In the genomic region with DNA sequence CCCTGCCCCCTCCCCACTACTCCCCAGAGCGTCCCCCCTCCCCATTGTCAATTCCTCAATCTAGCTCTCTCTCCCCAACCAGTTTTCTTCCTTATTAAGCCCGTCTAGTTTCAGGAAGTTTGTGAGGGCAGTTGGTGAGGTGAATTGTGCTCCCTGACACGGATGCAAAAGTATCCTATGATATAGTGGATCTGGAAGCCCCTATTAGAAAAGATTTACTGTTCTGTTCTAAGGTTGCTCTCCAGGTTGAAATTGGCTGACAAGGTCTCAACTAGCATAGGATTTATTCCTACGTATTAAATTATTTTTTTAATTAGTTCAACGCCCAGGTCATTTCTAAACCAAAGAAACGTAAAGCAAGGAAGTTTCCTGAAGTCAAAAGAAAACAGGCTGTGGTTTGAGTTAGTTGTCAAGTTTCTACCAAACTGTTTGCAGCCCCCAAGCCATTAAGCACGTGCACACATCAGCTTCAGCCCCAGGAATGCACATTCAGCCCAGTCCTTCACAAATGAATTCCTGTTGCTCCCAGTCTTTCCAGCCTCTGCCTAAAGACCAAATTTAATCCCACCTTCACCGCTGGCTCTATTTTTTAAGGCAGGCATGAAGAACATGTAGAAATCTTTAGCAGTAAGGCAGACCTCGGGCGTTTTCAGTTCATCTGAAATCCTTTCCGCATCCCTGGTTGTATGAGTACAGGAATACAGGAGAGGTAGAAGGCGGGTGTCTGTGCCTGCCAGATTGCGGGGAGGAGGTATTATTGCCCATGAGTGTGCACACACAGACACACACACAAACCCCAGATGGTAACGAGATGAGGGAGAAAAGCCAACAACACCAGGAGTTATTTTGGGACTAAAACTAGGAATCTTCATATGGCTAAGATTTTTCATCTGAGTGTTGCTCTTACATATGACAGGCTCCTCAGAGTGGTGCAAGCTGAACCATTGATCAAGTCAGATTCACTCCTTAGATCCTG, we compare ENCODE assay signal across 15 mouse cellular contexts.
DNase-seq lines count a peak whose midpoint lies in the region; ATAC-seq lines count a peak whose summit lies in the region.
"Had no signal": no experiment of that assay in that cellular context is flagged by ENCODE, and none has a peak within 500 bp of the region (broad histone marks: within the 10 kb centered on the region; RNA-seq: fewer than 3 reads in every experiment).

No protein-coding gene starts in this region.

- no peaks in the 10 kb centered on the region for H3K4me1 ChIP-seq in embryonic facial prominence, embryonic 11.5 days (ENCODE audit: control insufficient read depth, insufficient read depth, low read length)
- H3K4me1 ChIP-seq in embryonic facial prominence, embryonic 10.5 days = peaks cover 12% of the 10 kb centered on the region
- H3K4me1 ChIP-seq in embryonic facial prominence, embryonic 13.5 days = peaks cover 23% of the 10 kb centered on the region
- H3K4me1 ChIP-seq in limb, embryonic 12.5 days (replicated peaks) = peaks cover 10% of the 10 kb centered on the region; the same call in 1 of the 2 replicates
- H3K4me1 ChIP-seq: midbrain, embryonic 12.5 days had no signal

- H3K27ac ChIP-seq in embryonic facial prominence, embryonic 11.5 days (replicated peaks; ENCODE audit: low read depth, low read length) = no peak overlapping the region
- no peak overlapping the region for H3K27ac ChIP-seq in embryonic facial prominence, embryonic 10.5 days (replicated peaks)
- H3K27ac ChIP-seq in embryonic facial prominence, embryonic 13.5 days = peak overlapping the region; percentile 48; the same call in 1 of the 2 replicates
- no peak overlapping the region for H3K27ac ChIP-seq in limb, embryonic 12.5 days
- H3K27ac ChIP-seq: heart, embryonic 13.5 days; hindbrain, embryonic 14.5 days; midbrain, embryonic 12.5 days had no signal

- no peaks in the 10 kb centered on the region for H3K9me3 ChIP-seq in embryonic facial prominence, embryonic 11.5 days (replicated peaks; ENCODE audit: control insufficient read depth, low read length)
- H3K9me3 ChIP-seq in embryonic facial prominence, embryonic 10.5 days = no peaks in the 10 kb centered on the region
- no peaks in the 10 kb centered on the region for H3K9me3 ChIP-seq in embryonic facial prominence, embryonic 13.5 days
- H3K9me3 ChIP-seq in limb, embryonic 12.5 days = no peaks in the 10 kb centered on the region
- H3K9me3 ChIP-seq: heart, embryonic 13.5 days; midbrain, embryonic 12.5 days had no signal

- no peaks in the 10 kb centered on the region for H3K36me3 ChIP-seq in embryonic facial prominence, embryonic 11.5 days (replicated peaks; ENCODE audit: control insufficient read depth, insufficient read depth, low read depth, low read length)
- H3K36me3 ChIP-seq in embryonic facial prominence, embryonic 10.5 days (replicated peaks) = no peaks in the 10 kb centered on the region
- no peaks in the 10 kb centered on the region for H3K36me3 ChIP-seq in embryonic facial prominence, embryonic 13.5 days
- no peaks in the 10 kb centered on the region for H3K36me3 ChIP-seq in limb, embryonic 12.5 days
- H3K36me3 ChIP-seq: G1E; heart, embryonic 13.5 days; midbrain, embryonic 12.5 days had no signal

- no peak overlapping the region for H3K4me3 ChIP-seq in embryonic facial prominence, embryonic 11.5 days (ENCODE audit: low read depth, low read length)
- H3K4me3 ChIP-seq in embryonic facial prominence, embryonic 10.5 days = no peak overlapping the region
- no peak overlapping the region for H3K4me3 ChIP-seq in embryonic facial prominence, embryonic 13.5 days
- no peak overlapping the region for H3K4me3 ChIP-seq in limb, embryonic 12.5 days (replicated peaks)
- H3K4me3 ChIP-seq: erythroblast, embryonic 14.5 days; heart, embryonic 13.5 days; midbrain, embryonic 12.5 days had no signal

- WGBS in embryonic facial prominence, embryonic 11.5 days = 58% methylated on average over 14 of the region's 14 CpGs
- 68% methylated on average over 14 of the region's 14 CpGs for WGBS in embryonic facial prominence, embryonic 10.5 days
- 41% methylated on average over 14 of the region's 14 CpGs for WGBS in embryonic facial prominence, embryonic 13.5 days
- WGBS in limb, embryonic 12.5 days = 41% methylated on average over 14 of the region's 14 CpGs

- ATAC-seq in embryonic facial prominence, embryonic 11.5 days (replicated peaks; ENCODE audit: insufficient number of reproducible peaks, low FRiP score, low TSS enrichment, low read depth) = no peak
- no peak for ATAC-seq in embryonic facial prominence, embryonic 13.5 days (ENCODE audit: insufficient number of reproducible peaks, insufficient read depth, low FRiP score, low TSS enrichment, low read depth)
- no peak for ATAC-seq in limb, embryonic 12.5 days (ENCODE audit: insufficient number of reproducible peaks, insufficient read depth, low FRiP score, low TSS enrichment, low read depth)
- ATAC-seq in erythroid progenitor cell, adult 5-6 weeks (replicated peaks; ENCODE audit: low FRiP score, poor library complexity, severe bottlenecking) = no peak

- no peak overlapping the region for H3K4me2 ChIP-seq in embryonic facial prominence, embryonic 11.5 days (ENCODE audit: low read depth, low read length)
- no peak overlapping the region; the same call in 1 of the 2 replicates for H3K4me2 ChIP-seq in embryonic facial prominence, embryonic 13.5 days
- peak overlapping the region; percentile 20; the same call in 1 of the 2 replicates for H3K4me2 ChIP-seq in limb, embryonic 12.5 days
- H3K4me2 ChIP-seq: heart, embryonic 13.5 days; hindbrain, embryonic 14.5 days; lung, embryonic 14.5 days; midbrain, embryonic 12.5 days had no signal

- DNase-seq in embryonic facial prominence, embryonic 11.5 days (ENCODE audit: low spot score) = peak; percentile 29
- DNase-seq in embryonic facial prominence, embryonic 10.5 days (ENCODE audit: low spot score) = no peak
- DNase-seq in layer of hippocampus, adult 9-10 months (ENCODE audit: low spot score) = peak; percentile 62
- DNase-seq in embryo, embryonic 10 days (ENCODE audit: low spot score) = no peak
- no peak for DNase-seq in neural tube, embryonic 10.5 days (ENCODE audit: extremely low spot score, low spot score)
- DNase-seq: cerebellum, adult 11-12 months; lung, embryonic 14.5 days had no signal

- H3K27me3 ChIP-seq in embryonic facial prominence, embryonic 11.5 days (ENCODE audit: control insufficient read depth, insufficient read depth, low read length) = no peaks in the 10 kb centered on the region
- H3K27me3 ChIP-seq in embryonic facial prominence, embryonic 10.5 days (replicated peaks; ENCODE audit: low read depth, poor library complexity, severe bottlenecking) = no peaks in the 10 kb centered on the region
- H3K27me3 ChIP-seq in embryonic facial prominence, embryonic 13.5 days = no peaks in the 10 kb centered on the region
- H3K27me3 ChIP-seq in limb, embryonic 12.5 days = no peaks in the 10 kb centered on the region
- H3K27me3 ChIP-seq: heart, embryonic 13.5 days; midbrain, embryonic 12.5 days had no signal

- no peak overlapping the region for H3K9ac ChIP-seq in embryonic facial prominence, embryonic 11.5 days (replicated peaks; ENCODE audit: low read length)
- no peak overlapping the region for H3K9ac ChIP-seq in embryonic facial prominence, embryonic 13.5 days
- H3K9ac ChIP-seq in limb, embryonic 12.5 days (replicated peaks) = no peak overlapping the region
- H3K9ac ChIP-seq: heart, embryonic 13.5 days; hindbrain, embryonic 14.5 days; lung, embryonic 14.5 days; midbrain, embryonic 12.5 days had no signal

Comparison
In these comparisons a context has a peak if more than half of its experiments do, and no peak if none do; other contexts are left out.
1. DNase-seq: peak in embryonic facial prominence, embryonic 11.5 days (single experiment) and layer of hippocampus, adult 9-10 months (single experiment); none in embryonic facial prominence, embryonic 10.5 days (single experiment), embryo, embryonic 10 days (single experiment) and neural tube, embryonic 10.5 days (single experiment).